ENCODE assay signal across 9 mouse cellular contexts in the genomic region with DNA sequence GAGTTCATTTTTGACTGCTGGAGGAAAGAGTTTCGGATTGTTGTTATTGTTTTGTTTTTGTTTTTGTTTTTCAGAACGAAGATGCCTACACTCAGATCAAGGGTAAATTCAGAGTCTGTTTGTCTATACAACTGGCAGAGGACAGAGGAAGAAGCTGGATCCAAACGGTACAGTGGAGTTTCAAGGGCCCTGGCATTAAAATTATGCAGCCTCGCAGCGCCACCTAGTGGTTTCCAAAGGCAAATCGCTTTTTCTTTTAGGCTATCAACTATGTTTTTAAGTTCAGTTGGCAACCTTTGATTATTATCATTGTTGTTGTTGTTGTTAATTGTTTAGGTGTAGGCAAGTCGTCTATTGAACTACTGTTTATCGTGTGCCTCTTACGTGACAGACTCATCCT. TPM values are rescaled to one million over a fixed set of nuclear protein-coding genes. Genes with fewer than 3 reads are reported as not detected.
DNase-seq lines count a peak whose midpoint lies in the region; ATAC-seq lines count a peak whose summit lies in the region.
"Had no signal": no experiment of that assay in that cellular context is flagged by ENCODE, and none has a peak within 500 bp of the region (broad histone marks: within the 10 kb centered on the region; RNA-seq: fewer than 3 reads in every experiment).

No protein-coding gene starts in this region.

- H3K4me3 ChIP-seq in forebrain, embryonic 10.5 days: no peak overlapping the region
- no peak overlapping the region for H3K4me3 ChIP-seq in forebrain, embryonic 16.5 days (replicated peaks; ENCODE audit: low read length)
- H3K4me3 ChIP-seq: limb, embryonic 12.5 days had no signal

- no peaks in the 10 kb centered on the region for H3K9me3 ChIP-seq in forebrain, embryonic 10.5 days
- H3K9me3 ChIP-seq in forebrain, embryonic 16.5 days (ENCODE audit: control insufficient read depth, low read length): no peaks in the 10 kb centered on the region
- H3K9me3 ChIP-seq: limb, embryonic 12.5 days had no signal

- no peak for ATAC-seq in forebrain, embryonic 16.5 days

- DNase-seq in forebrain, embryonic 10.5 days (ENCODE audit: extremely low spot score, low spot score): peak; percentile 71
- peak; percentile 86 for DNase-seq in NIH3T3 (ENCODE audit: low read depth)
- DNase-seq in cerebellum, postnatal 10 days: peak; percentile 86 to 88
- DNase-seq in gastrocnemius, postnatal 25 days: peak; percentile 33
- peak; percentile 62 to 92 for DNase-seq in kidney, postnatal 36 days
- DNase-seq in lung, postnatal 14 days: peak; percentile 89
- DNase-seq in spleen, postnatal 14 days (ENCODE audit: low spot score in 2 of 2): peak; percentile 70 to 86

- WGBS in forebrain, embryonic 10.5 days: 8% methylated on average over 9 of the region's 9 CpGs
- WGBS in forebrain, embryonic 16.5 days: 8% methylated on average over 9 of the region's 9 CpGs

- no peak overlapping the region for H3K27ac ChIP-seq in forebrain, embryonic 10.5 days
- H3K27ac ChIP-seq in forebrain, embryonic 16.5 days (ENCODE audit: low read length): no peak overlapping the region
- H3K27ac ChIP-seq: limb, embryonic 12.5 days had no signal

- no peak overlapping the region for H3K4me2 ChIP-seq in forebrain, embryonic 16.5 days (ENCODE audit: low read length)
- H3K4me2 ChIP-seq: limb, embryonic 12.5 days had no signal

- H3K27me3 ChIP-seq in forebrain, embryonic 10.5 days (ENCODE audit: poor library complexity, severe bottlenecking): no peaks in the 10 kb centered on the region
- H3K27me3 ChIP-seq in forebrain, embryonic 16.5 days (replicated peaks; ENCODE audit: control insufficient read depth, insufficient read depth, low read length): no peaks in the 10 kb centered on the region
- H3K27me3 ChIP-seq: limb, embryonic 12.5 days had no signal

- 0 out of 2 replicates have a peak, but pooled peaks cover 3% of the 10 kb centered on the region for H3K36me3 ChIP-seq in forebrain, embryonic 10.5 days (replicated peaks)
- H3K36me3 ChIP-seq in forebrain, embryonic 16.5 days (ENCODE audit: control insufficient read depth, insufficient read depth): no peaks in the 10 kb centered on the region
- H3K36me3 ChIP-seq: limb, embryonic 12.5 days had no signal

- H3K4me1 ChIP-seq in forebrain, embryonic 10.5 days: no peaks in the 10 kb centered on the region
- no peaks in the 10 kb centered on the region for H3K4me1 ChIP-seq in forebrain, embryonic 16.5 days (replicated peaks; ENCODE audit: control insufficient read depth, insufficient read depth, low read length)

- H3K9ac ChIP-seq in forebrain, embryonic 16.5 days (replicated peaks; ENCODE audit: low read depth, low read length): no peak overlapping the region
- H3K9ac ChIP-seq: limb, embryonic 12.5 days had no signal

RNA-seq across cellular contexts. Expression of gene Hist1h4d, which starts 16.6 kb away (rescaled TPM):
- polyA plus RNA-seq in forebrain, embryonic 10.5 days (2016; fragmentation: Nextera tagmentation; extraction: Ambion mirVana): 112 and 119 TPM in 2 replicates
- polyA plus RNA-seq in forebrain, embryonic 16.5 days (2015; fragmentation: Nextera tagmentation; extraction: Ambion mirVana): 51.0 and 59.0 TPM in 2 replicates
- total RNA-seq in gastrocnemius, postnatal 25 days (2021): 10 to 100 TPM; 35.7 to 38.0 TPM

RNA-seq across cellular contexts. Expression of gene Hist1h3d, which starts 22.4 kb away (rescaled TPM):
- 7.1 and 7.2 TPM in 2 replicates for polyA plus RNA-seq in forebrain, embryonic 10.5 days (2016; fragmentation: Nextera tagmentation; extraction: Ambion mirVana)
- 2.2 and 2.8 TPM in 2 replicates for polyA plus RNA-seq in forebrain, embryonic 16.5 days (2015; fragmentation: Nextera tagmentation; extraction: Ambion mirVana)
- total RNA-seq in gastrocnemius, postnatal 25 days (2021): 1 to 10 TPM; 3.4 to 3.8 TPM

RNA-seq across cellular contexts. Expression of gene Hist1h2be, which starts 23.0 kb away (rescaled TPM):
- 3.2 and 3.6 TPM in 2 replicates for polyA plus RNA-seq in forebrain, embryonic 10.5 days (2016; fragmentation: Nextera tagmentation; extraction: Ambion mirVana)
- 2.0 and 2.6 TPM in 2 replicates for polyA plus RNA-seq in forebrain, embryonic 16.5 days (2015; fragmentation: Nextera tagmentation; extraction: Ambion mirVana)
- total RNA-seq in gastrocnemius, postnatal 25 days (2021): 10 to 100 TPM; 18.0 to 18.2 TPM

RNA-seq across cellular contexts. Expression of gene Hist1h2ad, which starts 23.8 kb away (rescaled TPM):
- polyA plus RNA-seq in forebrain, embryonic 10.5 days (2016; fragmentation: Nextera tagmentation; extraction: Ambion mirVana): 1.5 TPM in 2 replicates
- 1.2 and 3.4 TPM in 2 replicates for polyA plus RNA-seq in forebrain, embryonic 16.5 days (2015; fragmentation: Nextera tagmentation; extraction: Ambion mirVana)
- total RNA-seq in gastrocnemius, postnatal 25 days (2021): 1 to 10 TPM; 1.5 to 5.5 TPM

RNA-seq across cellular contexts. Expression of gene Hist1h2bf, which starts 24.0 kb away (rescaled TPM):
- polyA plus RNA-seq in forebrain, embryonic 10.5 days (2016; fragmentation: Nextera tagmentation; extraction: Ambion mirVana): 5.8 and 6.9 TPM in 2 replicates
- 2.1 and 2.6 TPM in 2 replicates for polyA plus RNA-seq in forebrain, embryonic 16.5 days (2015; fragmentation: Nextera tagmentation; extraction: Ambion mirVana)
- 10 to 100 TPM; 10.4 TPM for total RNA-seq in gastrocnemius, postnatal 25 days (2021)

Comparison
In these comparisons a context has a peak if more than half of its experiments do, and no peak if none do; other contexts are left out.
1. DNase-seq: peak in every context shown above with its lines; median percentile 89 in lung, postnatal 14 days; 87 in cerebellum, postnatal 10 days; 86 in NIH3T3; 78 in spleen, postnatal 14 days; 77 in kidney, postnatal 36 days; 71 in forebrain, embryonic 10.5 days; 33 in gastrocnemius, postnatal 25 days.